Mouse (Mus musculus): ENCODE measurements around the gene Gtf2a1. TPM values are rescaled to one million over a fixed set of nuclear protein-coding genes. Genes with fewer than 3 reads are reported as not detected.
A peak's percentile ranks its signal among the peaks of the same experiment; 100 is the strongest.
"Not testable (repeated sequence)": the region's sequence is repeated elsewhere in the genome, so short reads cannot be mapped to it uniquely, and the experiment has no call there.

The Gtf2a1 gene
- polyA plus RNA-seq, 1 experiment from 2014 or later: 37.6 TPM

GRCm38 (mm10) chr12:91589542-91589846, 793 bp downstream of the Gtf2a1 start:
- Histone ChIP-seq H3K9ac (peak overlapping the region; percentile 91), H3K27me3 (no peaks in the 10 kb centered on the region), H3K4me3 (peak overlapping the region; percentile 77), H3K9me3 (no peaks in the 10 kb centered on the region), H3K4me1 (peaks cover 16% of the 10 kb centered on the region), H3K36me3 (peaks cover 2% of the 10 kb centered on the region; the same call in 1 of the 2 replicates), H3K27ac (peak overlapping the region; percentile 98), H3K4me2 (peak overlapping the region; percentile 19; the same call in 1 of the 2 replicates)
- ATAC-seq (ENCODE audit: insufficient number of reproducible peaks, low FRiP score, low TSS enrichment, low read depth): no peak
- 1% methylated on average over 11 of the region's 11 CpGs for WGBS

DNA sequence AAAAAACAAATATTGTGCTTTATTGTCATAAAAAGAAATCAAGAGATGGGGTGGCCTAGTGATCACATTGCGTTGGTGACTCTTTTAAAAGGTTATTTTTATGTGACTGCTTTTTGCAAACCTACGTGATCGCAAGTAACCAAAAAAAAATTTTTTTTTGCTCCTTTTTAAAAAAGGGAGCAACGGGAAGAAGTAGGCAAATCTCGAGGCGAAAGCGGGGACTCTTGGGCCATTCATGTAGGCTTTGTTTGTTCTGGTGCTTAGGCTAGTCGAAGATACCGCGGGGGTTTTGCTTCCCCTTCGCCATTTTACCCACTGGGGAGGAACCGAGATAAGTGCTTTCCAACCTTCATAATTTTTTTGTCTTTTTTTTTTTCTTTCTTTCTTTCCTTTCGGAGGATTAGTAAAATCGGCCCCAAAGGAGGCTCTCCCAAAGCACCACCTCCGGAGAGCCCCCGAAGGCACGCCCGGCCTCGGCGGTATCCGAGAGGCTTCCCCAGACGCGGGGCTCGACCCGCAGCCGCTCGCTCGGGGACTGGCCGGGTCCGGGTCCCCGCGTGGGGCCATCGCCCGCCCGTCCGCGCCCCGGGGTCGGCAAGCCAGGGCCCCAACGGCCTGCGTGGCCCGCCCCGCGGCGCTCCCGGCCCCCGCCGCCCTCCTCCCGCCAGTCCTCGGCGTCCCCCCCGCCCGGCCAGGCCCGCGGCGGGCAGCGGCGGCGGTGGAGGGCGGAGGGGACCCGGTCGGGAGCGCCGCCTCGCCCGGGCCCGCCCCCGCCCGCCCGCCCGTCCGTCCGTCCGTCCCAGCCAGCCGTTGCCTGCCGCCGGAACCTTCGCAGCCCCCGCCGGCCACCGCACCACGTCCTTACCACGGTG, 1.4 kb downstream of the Gtf2a1 start:
- peak overlapping the region; percentile 77 for H3K4me3 ChIP-seq
- peak overlapping the region; percentile 53 for H3K4me2 ChIP-seq
- peaks cover 16% of the 10 kb centered on the region for H3K4me1 ChIP-seq
- WGBS: under 1% methylated on average over 68 of the region's 83 CpGs
- peaks cover 7% of the 10 kb centered on the region; the same call in 1 of the 2 replicates for H3K36me3 ChIP-seq
- no peaks in the 10 kb centered on the region for H3K9me3 ChIP-seq
- peak overlapping the region; percentile 91 for H3K9ac ChIP-seq
- H3K27me3 ChIP-seq: no peaks in the 10 kb centered on the region
- peak overlapping the region; percentile 98 for H3K27ac ChIP-seq
- no peak for ATAC-seq (ENCODE audit: insufficient number of reproducible peaks, low FRiP score, low TSS enrichment, low read depth)

DNA sequence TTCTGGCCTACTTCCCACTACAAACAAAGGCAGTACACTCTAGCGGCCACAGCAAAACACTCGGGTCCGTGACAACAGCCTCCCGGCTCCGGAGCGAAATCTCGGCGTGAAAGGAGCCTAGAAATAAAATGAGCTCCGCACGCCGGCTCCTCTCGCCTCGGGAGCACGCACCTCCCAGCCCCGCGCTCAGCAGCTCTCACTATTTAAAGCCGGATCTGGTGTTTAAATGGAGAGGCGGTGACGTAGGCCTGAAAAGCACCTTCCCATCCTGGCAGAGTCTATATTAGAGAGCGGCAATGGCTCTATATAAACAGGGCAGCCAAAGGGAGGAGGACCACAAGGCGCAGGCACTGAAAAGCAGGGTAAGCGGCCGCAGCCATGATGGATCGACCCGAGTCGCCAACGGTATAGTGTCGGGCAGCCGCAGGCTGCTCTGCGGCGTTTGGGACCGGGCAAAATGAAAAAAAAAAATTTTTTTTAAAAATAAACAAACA, 2.1 kb downstream of the Gtf2a1 start:
- peaks cover 9% of the 10 kb centered on the region; the same call in 1 of the 2 replicates for H3K36me3 ChIP-seq
- peak overlapping the region; percentile 91 for H3K9ac ChIP-seq
- H3K4me3 ChIP-seq: peak overlapping the region; percentile 77
- H3K9me3 ChIP-seq: no peaks in the 10 kb centered on the region
- peak overlapping the region; percentile 98 for H3K27ac ChIP-seq
- peaks cover 16% of the 10 kb centered on the region for H3K4me1 ChIP-seq
- no peaks in the 10 kb centered on the region for H3K27me3 ChIP-seq
- under 1% methylated on average over 32 of the region's 32 CpGs for WGBS
- ATAC-seq (ENCODE audit: insufficient number of reproducible peaks, low FRiP score, low TSS enrichment, low read depth): peak; percentile 93
- peak overlapping the region; percentile 53 for H3K4me2 ChIP-seq

GRCm38 (mm10) chr12:91587491-91588033, 2.7 kb downstream of the Gtf2a1 start:
- H3K27me3 ChIP-seq: no peaks in the 10 kb centered on the region
- peak overlapping the region; percentile 60 for H3K9ac ChIP-seq
- no peaks in the 10 kb centered on the region for H3K9me3 ChIP-seq
- 12% methylated on average over 5 of the region's 5 CpGs for WGBS
- ATAC-seq (ENCODE audit: insufficient number of reproducible peaks, low FRiP score, low TSS enrichment, low read depth): no peak
- peak overlapping the region; percentile 53 for H3K4me2 ChIP-seq
- H3K4me1 ChIP-seq: peaks cover 16% of the 10 kb centered on the region
- H3K4me3 ChIP-seq: peak overlapping the region; percentile 77
- H3K36me3 ChIP-seq: peaks cover 16% of the 10 kb centered on the region; the same call in 1 of the 2 replicates
- peak overlapping the region; percentile 98 for H3K27ac ChIP-seq

DNA sequence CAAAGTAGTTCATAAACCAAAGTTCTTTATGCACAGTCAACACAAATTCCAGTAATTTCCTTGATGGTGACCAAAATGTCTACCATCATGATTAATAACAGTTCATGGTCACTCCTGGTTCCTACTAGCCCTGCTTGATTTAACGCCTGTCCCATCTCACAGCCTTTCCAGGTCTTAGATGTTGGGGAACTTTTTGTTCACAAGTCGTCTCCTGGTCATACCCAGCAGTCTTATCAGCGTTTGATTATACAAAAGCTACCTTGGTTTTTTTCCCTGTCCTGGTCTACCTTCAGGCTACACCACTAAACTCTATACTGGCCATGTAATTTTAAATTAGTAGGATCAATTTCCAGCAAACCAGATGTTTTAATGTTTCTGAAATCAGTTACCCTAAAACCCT, 3.2 kb downstream of the Gtf2a1 start:
- 48% methylated on average over 3 of the region's 3 CpGs for WGBS
- Histone ChIP-seq H3K4me1 (peaks cover 16% of the 10 kb centered on the region), H3K9ac (no peak overlapping the region), H3K27me3 (no peaks in the 10 kb centered on the region), H3K9me3 (no peaks in the 10 kb centered on the region), H3K4me2 (peak overlapping the region; percentile 53; the same call in 1 of the 2 replicates), H3K36me3 (peaks cover 19% of the 10 kb centered on the region; the same call in 1 of the 2 replicates), H3K4me3 (peak overlapping the region; percentile 77), H3K27ac (no peak overlapping the region)
- no peak for ATAC-seq (ENCODE audit: insufficient number of reproducible peaks, low FRiP score, low TSS enrichment, low read depth)

DNA sequence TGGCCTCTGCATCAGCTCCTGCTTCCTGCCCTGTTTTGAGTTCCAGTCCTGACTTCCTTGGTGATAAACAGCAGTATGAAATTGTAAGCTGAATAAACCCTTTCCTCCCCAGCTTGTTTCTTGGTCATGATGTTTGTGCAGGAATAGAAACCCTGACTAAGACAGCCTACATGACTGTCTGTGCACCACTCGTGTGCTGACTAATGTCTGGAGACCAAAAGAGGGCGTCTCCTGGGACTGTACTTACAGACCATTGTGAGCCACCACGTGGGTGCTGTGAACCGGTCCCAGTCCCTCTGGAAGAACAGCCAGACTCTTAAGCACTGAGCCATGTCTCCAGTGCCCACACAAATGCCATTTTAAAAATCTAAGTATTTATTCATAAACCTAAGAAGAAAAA, 4.5 kb downstream of the Gtf2a1 start:
- not testable (repeated sequence) for H3K27ac ChIP-seq; H3K9ac ChIP-seq; ATAC-seq (ENCODE audit: insufficient number of reproducible peaks, low FRiP score, low TSS enrichment, low read depth); H3K4me3 ChIP-seq; H3K4me2 ChIP-seq; H3K9me3 ChIP-seq; H3K27me3 ChIP-seq
- WGBS: 93% methylated on average over 4 of the region's 4 CpGs
- peaks cover 14% of the 10 kb centered on the region for H3K4me1 ChIP-seq
- peaks cover 19% of the 10 kb centered on the region; the same call in 1 of the 2 replicates for H3K36me3 ChIP-seq

GRCm38 (mm10) chr12:91585206-91585605, 5.1 kb downstream of the Gtf2a1 start:
- Histone ChIP-seq H3K36me3 (peaks cover 19% of the 10 kb centered on the region; the same call in 1 of the 2 replicates), H3K4me3 (no peak overlapping the region), H3K9me3 (no peaks in the 10 kb centered on the region), H3K27me3 (no peaks in the 10 kb centered on the region), H3K27ac (no peak overlapping the region), H3K4me2 (no peak overlapping the region), H3K9ac (no peak overlapping the region), H3K4me1 (peaks cover 11% of the 10 kb centered on the region)
- ATAC-seq (ENCODE audit: insufficient number of reproducible peaks, low FRiP score, low TSS enrichment, low read depth): no peak
- WGBS: 89% methylated on average over 3 of the region's 3 CpGs

- Histone ChIP-seq H3K4me3 (no peak overlapping the region), H3K9me3 (no peaks in the 10 kb centered on the region), H3K27ac (no peak overlapping the region), H3K4me2 (no peak overlapping the region), H3K9ac (no peak overlapping the region), H3K4me1 (peaks cover 11% of the 10 kb centered on the region), H3K27me3 (no peaks in the 10 kb centered on the region), H3K36me3 (peaks cover 23% of the 10 kb centered on the region)
- WGBS: 87% methylated on average over 6 of the region's 6 CpGs
- no peak for ATAC-seq (ENCODE audit: insufficient number of reproducible peaks, low FRiP score, low TSS enrichment, low read depth)
These were observed 6.9 kb downstream of the Gtf2a1 start for GRCm38 (mm10) chr12:91583409-91583808.

DNA sequence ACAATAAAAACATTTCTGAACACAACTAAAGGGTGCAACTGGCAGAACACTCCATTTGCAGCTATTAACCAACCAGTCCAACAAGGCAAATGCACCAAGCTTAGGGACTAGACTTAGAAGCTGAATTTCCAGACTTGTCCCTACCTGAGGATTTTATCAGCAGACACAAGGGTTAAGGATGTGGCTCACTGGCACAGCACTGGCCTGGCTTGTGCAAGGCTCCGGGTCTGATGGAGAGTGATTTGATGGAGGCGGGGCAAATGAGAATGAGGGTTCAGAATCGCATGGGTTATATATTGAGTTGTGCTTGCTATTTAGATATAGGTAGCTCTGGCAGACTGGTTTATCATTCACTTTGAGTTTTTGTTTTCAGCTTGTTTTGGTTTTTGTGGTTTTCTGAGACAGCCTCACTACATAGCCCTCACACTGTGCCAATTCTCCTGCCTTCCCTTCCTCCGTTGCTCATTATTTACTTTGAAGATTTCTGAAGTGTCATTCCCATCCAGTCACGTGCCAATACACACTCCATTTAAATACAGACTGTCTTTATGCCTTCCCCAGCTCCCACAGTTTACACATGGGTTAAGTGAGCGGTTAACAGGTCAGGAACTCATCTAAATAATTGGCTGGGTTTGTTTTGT, 7.8 kb downstream of the Gtf2a1 start:
- Histone ChIP-seq H3K9ac (no peak overlapping the region), H3K9me3 (no peaks in the 10 kb centered on the region), H3K4me1 (peaks cover 9% of the 10 kb centered on the region), H3K27ac (no peak overlapping the region), H3K4me2 (no peak overlapping the region), H3K36me3 (peaks cover 29% of the 10 kb centered on the region), H3K27me3 (no peaks in the 10 kb centered on the region), H3K4me3 (no peak overlapping the region)
- 74% methylated on average over 6 of the region's 6 CpGs for WGBS
- ATAC-seq (ENCODE audit: insufficient number of reproducible peaks, low FRiP score, low TSS enrichment, low read depth): no peak

GRCm38 (mm10) chr12:91581204-91582070, 8.8 kb downstream of the Gtf2a1 start:
- H3K36me3 ChIP-seq: peaks cover 31% of the 10 kb centered on the region
- no peaks in the 10 kb centered on the region for H3K27me3 ChIP-seq
- H3K27ac ChIP-seq: no peak overlapping the region
- H3K9me3 ChIP-seq: no peaks in the 10 kb centered on the region
- 76% methylated on average over 6 of the region's 6 CpGs for WGBS
- H3K9ac ChIP-seq: no peak overlapping the region
- H3K4me3 ChIP-seq: no peak overlapping the region
- 0 out of 2 replicates have a peak, but pooled peaks cover 2% of the 10 kb centered on the region for H3K4me1 ChIP-seq
- H3K4me2 ChIP-seq: no peak overlapping the region
- ATAC-seq (ENCODE audit: insufficient number of reproducible peaks, low FRiP score, low TSS enrichment, low read depth): no peak

DNA sequence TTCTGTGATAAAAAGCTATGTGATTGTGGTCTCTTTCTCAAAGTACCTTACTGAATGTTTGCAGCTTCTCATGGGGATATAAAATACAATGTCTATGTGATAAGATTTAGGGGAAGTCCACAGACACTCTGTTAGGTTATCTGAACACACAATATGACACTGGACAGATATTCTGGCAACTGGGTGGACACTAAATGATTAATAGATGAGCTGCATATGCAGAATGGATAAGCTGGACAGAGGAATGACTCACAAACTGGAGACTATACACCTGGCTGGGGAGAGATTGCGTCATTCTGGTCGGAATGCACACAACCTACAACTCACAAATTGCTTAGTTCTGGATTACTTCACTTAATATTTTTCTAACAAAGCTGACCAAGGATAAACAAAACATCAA, 10.6 kb downstream of the Gtf2a1 start:
- peaks cover 41% of the 10 kb centered on the region for H3K36me3 ChIP-seq
- WGBS: 95% methylated on average over 2 of the region's 2 CpGs

More for the DNA sequence above, 10.6 kb downstream of the Gtf2a1 start:
- ATAC-seq (ENCODE audit: insufficient number of reproducible peaks, low FRiP score, low TSS enrichment, low read depth): no peak
- Histone ChIP-seq H3K4me3 (no peak overlapping the region), H3K4me2 (no peak overlapping the region), H3K9me3 (no peaks in the 10 kb centered on the region), H3K9ac (no peak overlapping the region), H3K27ac (no peak overlapping the region), H3K4me1 (0 out of 2 replicates have a peak, but pooled peaks cover 2% of the 10 kb centered on the region), H3K27me3 (no peaks in the 10 kb centered on the region)
